Mouse (Mus musculus) bone marrow, adult 2 months (tissue): Measurements from ENCODE around the gene Tcf3. TPM values are rescaled to one million over a fixed set of nuclear protein-coding genes. Genes with fewer than 3 reads are reported as not detected.

ENCODE experiments used
- H3K27ac ChIP-seq: fragments of 200-500 bp; 2 replicates; pipeline ENCODE4 v1.5.1; 2012; ENCODE audit warnings: low read depth, mild to moderate bottlenecking, control low read depth, inconsistent platforms, low read length; ENCODE audit not compliant: control insufficient read depth, poor library complexity, insufficient read depth
- H3K4me1 ChIP-seq: fragments of 200-500 bp; 2 replicates; pipeline ENCODE4 v1.6.1; 2011; ENCODE audit warnings: low read length; ENCODE audit not compliant: control insufficient read depth, insufficient read depth
- H3K4me3 ChIP-seq: fragments of 200-500 bp; replicated peaks from 2 replicates; pipeline ENCODE3; 2011; ENCODE audit warnings: mild to moderate bottlenecking, low read depth, low read length, control low read depth; ENCODE audit not compliant: control insufficient read depth
- CTCF ChIP-seq: fragments of 200-500 bp; IDR thresholded peaks from 2 replicates; pipeline ENCODE4 v1.5.1; 2011; ENCODE audit warnings: low read length, control low read depth; ENCODE audit not compliant: control insufficient read depth, insufficient read depth
- POLR2A ChIP-seq: fragments of 200-500 bp; IDR thresholded peaks from 2 replicates; pipeline ENCODE4 v1.6.1; 2011; ENCODE audit warnings: low read depth, mild to moderate bottlenecking, control low read depth, low read length, borderline replicate concordance; ENCODE audit not compliant: control insufficient read depth
- WGBS: fragments of 180-500 bp; shearing (Covaris S2); methylation state at CpG from one replicate; pipeline ENCODE4 v1.1.7; 2018; 5-methylcytosine and 5-hydroxymethylcytosine counted together
- polyA plus RNA-seq: library from polyadenylated mRNA; stranded (reverse); fragments of >200 nt; gene quantifications from 2 replicates; pipeline ENCODE4 v1.2.4, GENCODE M21; 2011; ENCODE audit warnings: low replicate concordance; ENCODE audit not compliant: missing spikeins, insufficient read depth, insufficient read length

Gene Tcf3
- polyA plus RNA-seq, 1 experiment = 138 TPM

GRCm38 (mm10) chr10:80369995-80370747, 63.3 kb downstream of the Tcf3 start:
- peak; percentile 42; the same call in 1 of the 2 replicates for TF ChIP-seq CTCF
- no peak for TF ChIP-seq POLR2A
- no peak overlapping the region for H3K4me3 ChIP-seq
- H3K4me1 ChIP-seq = no peaks in the 10 kb centered on the region; the same call in 1 of the 2 replicates
- no peak overlapping the region for H3K27ac ChIP-seq
- 78% methylated on average over 21 of the region's 21 CpGs for WGBS

DNA sequence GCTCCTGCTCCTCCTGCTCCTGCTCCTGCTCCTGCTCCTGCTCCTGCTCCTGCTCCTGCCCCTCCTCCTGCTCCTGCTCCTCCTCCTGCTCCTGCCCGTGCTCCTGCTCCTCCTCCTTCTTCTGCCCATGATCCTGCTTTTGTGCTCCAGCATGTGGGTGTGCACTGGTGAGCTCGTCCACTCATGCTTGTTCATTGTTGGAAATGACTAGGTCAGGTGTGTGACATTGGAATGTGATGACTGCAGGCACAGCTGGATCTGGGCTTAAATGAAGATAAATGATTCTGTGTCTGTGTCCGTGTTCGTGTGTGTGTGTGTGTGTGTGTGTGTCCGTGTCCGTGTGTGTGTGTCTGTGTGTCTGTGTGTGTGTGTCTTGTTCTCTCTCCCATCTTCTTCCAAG, 65.1 kb downstream of the Tcf3 start:
- TF ChIP-seq POLR2A = no peak
- no peak for TF ChIP-seq CTCF
- 77% methylated on average over 6 of the region's 6 CpGs for WGBS
- Histone ChIP-seq H3K4me1 (no peaks in the 10 kb centered on the region; the same call in 1 of the 2 replicates), H3K4me3 (no peak overlapping the region), H3K27ac (no peak overlapping the region)

GRCm38 (mm10) chr10:80367954-80368353, 65.5 kb downstream of the Tcf3 start:
- 66% methylated on average over 5 of the region's 5 CpGs for WGBS

DNA sequence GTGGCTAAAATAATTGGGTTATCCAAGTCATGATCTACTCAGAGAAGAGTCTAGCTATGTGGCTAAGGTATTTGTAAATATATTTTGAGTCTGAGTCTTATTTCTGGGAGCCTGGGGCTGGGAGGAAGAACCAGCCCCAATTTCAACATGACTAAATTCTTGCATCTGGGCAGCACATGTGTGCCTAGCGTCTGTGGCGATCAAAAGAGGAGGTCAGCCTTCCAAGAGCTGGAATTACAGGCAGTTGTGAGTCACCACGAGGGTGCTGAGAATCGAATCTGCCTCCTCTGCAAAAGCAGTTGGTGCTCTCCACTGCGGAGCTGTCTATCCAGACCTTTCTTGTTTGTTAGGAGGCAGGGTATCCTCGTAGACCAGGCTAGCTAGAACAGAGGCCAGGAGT, 67.7 kb downstream of the Tcf3 start:
- no peak for TF ChIP-seq POLR2A
- no peak overlapping the region for H3K27ac ChIP-seq
- WGBS = 58% methylated on average over 6 of the region's 6 CpGs
- H3K4me3 ChIP-seq = no peak overlapping the region
- H3K4me1 ChIP-seq = no peaks in the 10 kb centered on the region

More at GRCm38 (mm10) chr10:80367954-80368353, 65.5 kb downstream of the Tcf3 start:
- no peak overlapping the region for H3K4me3 ChIP-seq
- TF ChIP-seq CTCF = no peak
- no peak for TF ChIP-seq POLR2A
- no peaks in the 10 kb centered on the region; the same call in 1 of the 2 replicates for H3K4me1 ChIP-seq
- no peak overlapping the region for H3K27ac ChIP-seq

DNA sequence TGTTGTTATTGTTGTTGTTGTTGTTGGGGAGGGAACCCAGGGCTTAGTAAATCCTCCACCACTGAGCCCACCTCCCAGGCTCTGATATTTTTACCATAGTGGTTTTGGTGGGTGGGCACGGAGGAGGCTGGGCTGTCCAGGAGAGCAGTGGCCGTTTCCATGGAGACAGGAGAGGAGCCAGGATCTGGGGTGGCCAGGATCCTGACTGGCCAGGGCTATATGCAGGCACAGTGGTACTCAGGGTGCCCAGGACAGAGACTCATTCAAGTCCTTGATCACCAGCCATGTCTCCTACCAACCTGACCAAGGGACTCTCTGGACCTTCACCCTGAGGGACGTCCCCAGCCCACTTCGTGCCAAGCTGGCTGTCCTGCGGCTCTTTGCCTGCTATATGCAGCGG, 69.7 kb downstream of the Tcf3 start:
- 53% methylated on average over 6 of the region's 6 CpGs for WGBS
- H3K4me3 ChIP-seq = no peak overlapping the region
- no peak for TF ChIP-seq CTCF
- TF ChIP-seq POLR2A = no peak
- H3K27ac ChIP-seq = no peak overlapping the region
- H3K4me1 ChIP-seq = no peaks in the 10 kb centered on the region

Other genes with a start within 250 kb of the Tcf3 start
- 64.4 and 77.5 TPM in 2 replicates for gene Mum1, start 207.2 kb downstream of the Tcf3 start, polyA plus RNA-seq
- gene Ndufs7, start 184.5 kb downstream of the Tcf3 start, polyA plus RNA-seq = 72.4 and 80.0 TPM in 2 replicates
- 1.7 and 5.8 TPM in 2 replicates for gene Gamt, start 172.6 kb downstream of the Tcf3 start, polyA plus RNA-seq
- 75.7 and 150 TPM in 2 replicates for gene Dazap1, start 172.2 kb downstream of the Tcf3 start, polyA plus RNA-seq
- 1,765 and 2,445 TPM in 2 replicates for gene Rps15, start 141.2 kb downstream of the Tcf3 start, polyA plus RNA-seq
- 0.17 TPM in 1 of 2 replicates, not detected in the other for gene Apc2, start 137.7 kb downstream of the Tcf3 start, polyA plus RNA-seq
- 40.8 and 52.1 TPM in 2 replicates for gene 2310011J03Rik, start 113.1 kb downstream of the Tcf3 start, polyA plus RNA-seq
- 1.4 TPM in 1 of 2 replicates, not detected in the other for gene Pcsk4, start 104.1 kb downstream of the Tcf3 start, polyA plus RNA-seq
- 4.2 and 6.5 TPM in 2 replicates for gene Reep6, start 103.7 kb downstream of the Tcf3 start, polyA plus RNA-seq
- 3.0 and 8.6 TPM in 2 replicates for gene Adamtsl5, start 85.2 kb downstream of the Tcf3 start, polyA plus RNA-seq
- gene Plk5, start 77.2 kb downstream of the Tcf3 start, polyA plus RNA-seq = 2.2 TPM in 1 of 2 replicates, not detected in the other
- gene Mex3d, start 46.0 kb downstream of the Tcf3 start, polyA plus RNA-seq = 1.4 and 1.7 TPM in 2 replicates
- gene Mbd3, start 34.1 kb downstream of the Tcf3 start, polyA plus RNA-seq = 53.0 and 82.0 TPM in 2 replicates
- 190 and 222 TPM in 2 replicates for gene Uqcr11, start 26.8 kb downstream of the Tcf3 start, polyA plus RNA-seq
- gene Onecut3, start 61.2 kb upstream of the Tcf3 start, polyA plus RNA-seq = not detected in 2 replicates
- not detected in 2 replicates for gene Atp8b3, start 105.5 kb upstream of the Tcf3 start, polyA plus RNA-seq
- gene Rexo1, start 127.9 kb upstream of the Tcf3 start, polyA plus RNA-seq = 46.3 and 55.3 TPM in 2 replicates
- gene Klf16, start 143.7 kb upstream of the Tcf3 start, polyA plus RNA-seq = 13.4 and 18.6 TPM in 2 replicates
- gene Abhd17a, start 156.7 kb upstream of the Tcf3 start, polyA plus RNA-seq = 44.4 and 53.1 TPM in 2 replicates
- 12.9 and 17.2 TPM in 2 replicates for gene Scamp4, start 169.2 kb upstream of the Tcf3 start, polyA plus RNA-seq
- gene Adat3, start 169.2 kb upstream of the Tcf3 start, polyA plus RNA-seq = 2.2 and 3.2 TPM in 2 replicates
- 2.0 and 2.4 TPM in 2 replicates for gene Gm49322, start 172.4 kb upstream of the Tcf3 start, polyA plus RNA-seq
- gene Csnk1g2, start 189.2 kb upstream of the Tcf3 start, polyA plus RNA-seq = 49.9 and 75.2 TPM in 2 replicates
- 7.0 and 22.1 TPM in 2 replicates for gene Btbd2, start 223.4 kb upstream of the Tcf3 start, polyA plus RNA-seq
- gene Mknk2, start 244.5 kb upstream of the Tcf3 start, polyA plus RNA-seq = 70.5 and 89.6 TPM in 2 replicates